Mouse (Mus musculus) stomach, adult 2 months (tissue): ENCODE results near the gene Zfp646. TPM values are rescaled to one million over a fixed set of nuclear protein-coding genes. Genes with fewer than 3 reads are reported as not detected.

Experiments used
- polyA plus RNA-seq: library from polyadenylated mRNA; depleted of rRNA; stranded (reverse); fragments of >200 nt; gene quantifications from 2 replicates; pipeline ENCODE4 v1.2.3, GENCODE M21; 2012; rRNA removed

Gene Zfp646
- polyA plus RNA-seq: 5.6 and 6.4 TPM in 2 replicates

DNA sequence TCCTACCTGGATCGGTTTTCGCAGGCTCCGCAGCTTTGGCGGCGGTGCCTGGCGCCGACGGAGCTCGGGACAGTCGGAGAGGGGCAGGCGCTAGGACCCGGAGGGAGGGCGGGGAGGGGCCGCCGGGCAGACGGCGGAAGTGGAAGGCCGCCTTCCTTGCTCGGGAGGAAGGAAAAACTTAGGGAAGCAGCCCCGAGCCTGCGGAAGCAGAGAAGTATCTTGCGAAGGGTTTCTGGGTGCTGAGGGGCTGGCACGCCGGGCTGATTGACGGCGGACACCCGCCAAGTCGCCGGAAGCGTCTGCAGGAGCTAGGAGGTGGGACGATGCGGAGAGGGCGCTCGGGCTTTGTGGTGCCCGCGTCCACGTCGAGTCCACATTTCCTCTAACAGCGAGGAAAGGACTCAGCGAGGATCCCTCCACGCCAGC is at the start of gene Zfp646:
TSS of gene Zfp646 (plus strand) at position 181 of the 426 bp plus-strand sequence.

DNA sequence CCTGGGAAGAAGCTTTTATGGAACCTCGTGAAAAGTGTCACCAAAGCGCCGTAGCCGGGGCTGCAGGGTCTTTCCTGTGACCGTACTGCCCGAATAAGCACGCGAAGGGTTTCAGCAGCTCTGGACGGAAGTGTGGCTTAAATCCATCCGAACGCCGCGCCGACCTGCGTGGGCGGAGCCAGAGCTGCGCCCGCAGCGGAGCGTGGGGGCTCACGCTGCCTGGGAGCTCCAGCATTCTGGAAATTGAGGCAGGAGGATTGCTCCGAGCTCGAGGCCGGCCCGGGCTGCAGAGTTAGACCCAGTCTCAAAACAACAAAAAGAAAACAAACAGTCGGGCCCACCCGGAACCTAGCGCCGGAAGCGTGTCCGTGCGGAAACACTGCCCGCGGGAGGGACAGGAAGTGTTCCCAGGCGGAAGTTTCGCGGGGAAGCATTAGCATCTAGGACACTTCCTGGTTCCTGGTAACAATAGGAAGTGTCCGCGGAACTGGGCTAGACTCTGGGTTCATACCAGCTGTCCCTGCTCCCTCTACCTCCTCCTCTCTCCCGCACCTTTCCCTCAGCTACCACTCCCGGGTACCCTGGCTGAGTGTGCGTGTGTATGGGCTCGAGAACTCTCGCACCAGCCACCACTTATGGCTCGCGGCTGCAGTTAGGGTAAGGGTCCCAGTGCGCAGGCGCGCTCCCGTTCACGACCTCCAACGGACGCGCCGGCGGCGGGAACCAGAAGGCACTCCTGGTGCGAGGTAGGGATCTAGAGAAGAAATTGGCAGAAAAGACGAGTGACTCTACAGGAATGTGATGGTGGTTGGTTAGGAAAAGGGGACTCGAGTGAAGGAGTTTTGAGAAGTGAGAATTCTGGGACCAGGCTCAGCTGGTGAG is 687 bp downstream of the Zfp646 start, which contains the start of gene Zfp668:
TSS of gene Zfp668 (minus strand) at position 362 of the 882 bp plus-strand sequence.

DNA sequence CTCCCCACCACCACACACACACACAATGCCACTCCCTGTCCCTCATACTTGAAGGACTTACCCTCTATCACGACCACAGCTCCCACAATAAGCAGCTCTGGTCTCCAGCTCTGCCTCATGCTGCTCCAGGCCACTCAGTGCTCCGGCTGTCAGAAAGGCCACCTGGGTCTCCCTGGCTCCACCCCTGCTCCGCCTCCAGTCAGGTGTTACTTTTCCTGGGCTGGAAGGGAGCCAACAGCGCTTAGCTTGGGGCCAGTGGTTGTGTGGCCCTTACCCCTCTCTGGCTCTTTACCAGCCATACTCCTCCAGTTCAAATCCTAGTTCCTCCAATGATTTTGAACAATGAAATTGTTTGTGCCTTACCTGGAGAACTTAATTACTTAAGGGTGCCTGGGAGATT is 14.8 kb downstream of the Zfp646 start, which contains the start of gene Prss53:
TSS of gene Prss53 (minus strand) at position 173 of the 400 bp plus-strand sequence.

DNA sequence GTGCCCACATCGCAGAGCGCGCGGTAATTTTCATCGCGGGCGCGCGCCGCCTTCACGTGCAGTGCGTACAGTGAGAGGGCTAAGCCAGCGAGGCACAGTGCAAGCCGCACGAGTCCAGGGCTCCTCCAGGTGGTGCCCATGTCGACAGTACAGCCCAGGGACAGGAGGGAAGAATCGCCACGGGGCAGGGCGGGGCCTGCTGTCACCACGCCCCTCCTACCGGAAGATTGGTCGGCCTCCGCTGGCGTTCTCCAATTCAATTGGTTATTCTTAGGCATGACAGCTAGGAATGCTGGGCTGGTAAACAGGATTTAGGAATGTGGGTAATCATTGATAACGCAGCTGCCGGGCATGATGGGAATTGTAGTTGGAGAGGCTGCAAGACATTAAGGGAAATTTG is 19.4 kb downstream of the Zfp646 start, which contains the start of the genes Gm21974 and Vkorc1:
TSS of gene Gm21974 (minus strand) at position 13 of the 400 bp plus-strand sequence.
TSS of gene Vkorc1 (minus strand) at position 176 of the 400 bp plus-strand sequence.

DNA sequence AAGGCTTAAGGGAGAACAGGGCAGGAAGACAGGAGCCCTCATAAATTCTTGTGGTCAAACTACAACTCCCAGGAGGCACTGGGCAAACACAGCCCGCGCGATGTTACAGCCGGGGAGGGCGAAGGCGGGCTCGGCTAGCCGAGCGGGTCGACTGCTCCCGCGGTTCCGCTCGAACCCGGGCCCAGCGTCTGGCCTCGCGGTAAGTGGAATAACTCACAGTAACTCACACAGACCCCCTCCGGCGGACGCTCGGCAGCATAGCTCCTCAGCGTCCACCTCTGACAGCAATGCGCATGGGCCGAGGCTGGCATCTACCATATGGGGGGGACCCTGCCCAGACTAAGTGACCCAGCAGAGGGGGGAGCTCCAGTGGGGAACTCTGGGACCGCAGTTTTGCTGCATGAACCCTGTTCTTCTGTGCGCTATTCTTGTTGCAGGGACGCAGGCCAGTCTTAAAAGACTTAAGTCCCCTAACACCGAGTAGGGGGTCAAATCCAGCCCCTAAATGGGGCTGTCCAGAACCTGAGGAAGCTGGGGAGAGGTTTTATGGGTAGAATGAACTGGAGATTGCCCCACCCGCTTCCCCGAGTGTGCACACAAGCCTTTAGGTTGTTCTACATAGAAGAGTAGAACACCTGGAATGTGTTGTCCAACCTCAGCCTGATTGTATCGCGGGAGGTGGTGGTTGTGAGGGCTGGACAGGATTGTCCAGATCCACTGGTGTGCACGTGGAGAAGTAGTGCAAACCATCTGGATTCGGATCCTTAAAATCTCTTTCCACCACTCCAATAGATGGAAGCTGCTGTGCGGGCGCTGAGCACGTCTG is 28.2 kb downstream of the Zfp646 start, which contains the start of gene Bckdk:
TSS of gene Bckdk (plus strand) at position 112 of the 826 bp plus-strand sequence.

DNA sequence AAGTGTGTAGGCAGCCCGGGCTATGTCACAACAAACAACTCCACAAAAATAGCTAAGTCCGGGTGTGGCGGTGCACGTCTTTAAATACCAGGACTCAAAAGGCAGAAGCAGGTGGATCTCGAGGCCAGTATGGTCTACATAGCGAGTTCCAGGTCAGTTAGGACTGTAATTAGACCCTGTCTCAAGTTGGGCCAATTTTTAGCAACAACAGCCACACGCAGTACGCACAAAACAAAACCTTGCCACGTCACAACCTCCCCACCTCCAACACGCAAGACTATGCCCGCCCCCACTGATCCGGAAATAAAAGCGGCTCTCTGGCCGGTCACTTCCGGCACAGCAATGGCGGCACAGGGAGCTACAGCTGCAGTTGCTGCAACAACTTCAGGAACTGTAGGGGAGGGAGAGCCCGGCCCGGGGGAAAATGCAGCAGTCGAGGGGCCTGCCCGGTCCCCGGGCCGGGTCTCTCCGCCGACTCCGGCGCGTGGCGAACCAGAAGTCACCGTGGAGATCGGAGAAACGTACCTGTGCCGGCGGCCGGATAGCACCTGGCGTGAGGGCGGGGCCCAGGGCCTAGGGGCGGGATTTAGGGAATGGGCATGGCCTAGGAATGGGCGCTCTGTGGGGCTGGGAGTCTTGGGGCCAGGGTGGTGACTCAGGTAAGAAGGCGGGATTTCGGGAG is 36.3 kb downstream of the Zfp646 start, which contains the start of gene Kat8:
TSS of gene Kat8 (plus strand) at position 327 of the 682 bp plus-strand sequence.

DNA sequence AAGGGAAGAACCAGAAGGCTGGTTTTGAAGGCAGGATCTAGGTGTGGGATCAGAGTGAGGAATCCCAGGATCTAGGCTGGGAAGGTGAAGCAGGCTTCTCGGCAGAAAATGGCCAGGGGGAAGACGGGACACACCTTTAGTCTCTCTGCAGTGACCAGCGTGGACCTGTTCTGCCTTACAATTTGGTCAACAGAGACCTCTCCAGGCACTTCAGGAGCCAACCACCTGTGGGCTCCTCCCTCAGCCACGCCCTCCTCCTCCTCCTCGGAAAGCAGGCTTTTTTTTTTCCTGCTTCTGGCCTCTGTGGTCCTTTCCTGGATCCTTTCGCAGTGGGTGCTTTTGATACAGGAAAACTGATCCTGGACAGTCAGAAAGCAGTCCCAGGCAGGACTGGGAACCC is 53.9 kb downstream of the Zfp646 start, which contains the start of gene Prss8:
TSS of gene Prss8 (minus strand) at position 182 of the 400 bp plus-strand sequence.

Other genes starting within 250 kb of the Zfp646 start
- 20.6 and 22.6 TPM in 2 replicates for gene Bcl7c, start 167.3 kb upstream of the Zfp646 start, polyA plus RNA-seq
- gene Ctf1, start 163.5 kb upstream of the Zfp646 start, polyA plus RNA-seq: 20.2 and 35.6 TPM in 2 replicates
- gene Ctf2, start 144.1 kb upstream of the Zfp646 start, polyA plus RNA-seq: not detected in 2 replicates
- gene Fbxl19, start 131.7 kb upstream of the Zfp646 start, polyA plus RNA-seq: 22.9 and 30.3 TPM in 2 replicates
- gene Orai3, start 106.4 kb upstream of the Zfp646 start, polyA plus RNA-seq: 20.9 and 23.7 TPM in 2 replicates
- gene Setd1a, start 99.6 kb upstream of the Zfp646 start, polyA plus RNA-seq: 4.1 and 4.5 TPM in 2 replicates
- not detected in 2 replicates for gene Gm49388, start 90.6 kb upstream of the Zfp646 start, polyA plus RNA-seq
- gene Hsd3b7, start 75.6 kb upstream of the Zfp646 start, polyA plus RNA-seq: 21.9 and 24.6 TPM in 2 replicates
- 26.6 and 29.8 TPM in 2 replicates for gene Stx4a, start 51.9 kb upstream of the Zfp646 start, polyA plus RNA-seq
- gene Stx1b, start 51.7 kb upstream of the Zfp646 start, polyA plus RNA-seq: 2.1 and 2.7 TPM in 2 replicates
- gene Zfp668, start 607 bp downstream of the Zfp646 start, polyA plus RNA-seq: 3.4 TPM in 2 replicates
- 2.9 and 3.2 TPM in 2 replicates for gene Prss53, start 14.7 kb downstream of the Zfp646 start, polyA plus RNA-seq
- not detected in 2 replicates for gene Gm21974, start 19.2 kb downstream of the Zfp646 start, polyA plus RNA-seq
- gene Vkorc1, start 19.4 kb downstream of the Zfp646 start, polyA plus RNA-seq: 72.4 and 102 TPM in 2 replicates
- 75.1 and 76.5 TPM in 2 replicates for gene Bckdk, start 27.9 kb downstream of the Zfp646 start, polyA plus RNA-seq
- 4.1 and 4.7 TPM in 2 replicates for gene Kat8, start 36.3 kb downstream of the Zfp646 start, polyA plus RNA-seq
- 112 and 116 TPM in 2 replicates for gene Prss8, start 53.9 kb downstream of the Zfp646 start, polyA plus RNA-seq
- 10.6 and 11.3 TPM in 2 replicates for gene Prss36, start 70.5 kb downstream of the Zfp646 start, polyA plus RNA-seq
- 67.4 and 92.5 TPM in 2 replicates for gene Fus, start 91.2 kb downstream of the Zfp646 start, polyA plus RNA-seq
- gene Pycard, start 117.6 kb downstream of the Zfp646 start, polyA plus RNA-seq: 87.6 and 101 TPM in 2 replicates
- 4.5 and 4.9 TPM in 2 replicates for gene Trim72, start 127.7 kb downstream of the Zfp646 start, polyA plus RNA-seq
- 1.7 and 3.5 TPM in 2 replicates for gene Itgam, start 186.4 kb downstream of the Zfp646 start, polyA plus RNA-seq
- gene Gm49368, start 186.5 kb downstream of the Zfp646 start, polyA plus RNA-seq: not detected in 2 replicates